Mouse (Mus musculus): ENCODE measurements at regions not wholly inside any gene's neighbourhood (a gene's known extent, or its start where the extent isn't known, plus 50 kb on each side); places are given as distances from the start of the nearest gene placed in this dataset.

DNA sequence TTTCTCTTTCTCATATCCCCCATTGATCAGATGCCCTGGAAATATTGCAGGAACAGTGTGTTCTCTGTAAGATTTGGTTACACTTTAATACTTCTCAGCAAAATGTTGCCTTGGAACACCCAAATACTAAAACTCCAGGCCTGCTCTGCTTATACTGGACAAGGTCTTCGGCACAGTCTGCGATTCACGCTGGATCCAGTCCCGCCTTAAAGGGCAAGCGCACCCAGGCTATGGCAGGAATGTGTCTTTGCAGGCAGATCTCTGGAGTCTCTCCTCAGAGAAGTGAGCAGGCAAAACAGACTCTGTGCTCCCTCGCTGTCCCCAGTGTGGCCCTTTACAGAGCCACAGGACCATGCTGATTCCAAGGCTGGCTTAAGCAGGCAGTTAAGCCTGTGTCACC, 246.2 kb upstream of the Runx1 start:
- Histone ChIP-seq H3K36me3 (ENCODE audit: insufficient read depth, low read length) (no peaks in the 10 kb centered on the region), H3K4me1 (replicated peaks; ENCODE audit: low read depth, low read length) (no peaks in the 10 kb centered on the region), H3K27me3 (ENCODE audit: insufficient read depth, low read length) (peaks cover 6% of the 10 kb centered on the region), H3K9me3 (ENCODE audit: low read length) (peaks cover 11% of the 10 kb centered on the region), H3K4me3 (replicated peaks; ENCODE audit: low read length) (no peak overlapping the region)
- TF ChIP-seq NANOG (IDR thresholded peaks at IDR 0.05; ENCODE audit: borderline replicate concordance, low read length) (no peak), CTCF (conservative IDR thresholded peaks at IDR 0.05; ENCODE audit: low read length) (no peak), POU5F1 (IDR thresholded peaks at IDR 0.05; ENCODE audit: borderline replicate concordance, low read length) (no peak)

DNA sequence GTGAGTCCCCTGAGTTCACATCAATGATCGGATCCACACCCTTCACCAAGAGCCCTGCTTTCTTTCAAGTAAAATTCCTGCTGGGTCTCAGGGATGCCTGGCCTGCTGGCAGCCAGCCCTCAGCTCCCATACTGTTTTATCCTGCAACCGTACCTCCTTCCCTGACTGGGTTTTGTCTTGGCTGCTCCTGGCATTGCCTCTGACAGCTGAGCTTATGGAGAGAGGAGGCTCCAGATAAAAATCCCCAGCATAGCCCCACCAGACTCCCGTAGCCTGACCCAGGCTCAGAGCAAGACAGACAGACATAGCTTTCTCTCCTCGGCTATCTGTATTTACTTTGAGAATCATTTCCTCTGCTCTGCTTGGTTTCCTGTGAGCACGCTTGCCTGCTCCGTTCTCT, 245.8 kb upstream of the Runx1 start:
- no peak overlapping the region for H3K4me3 ChIP-seq (replicated peaks; ENCODE audit: low read length)

DNA sequence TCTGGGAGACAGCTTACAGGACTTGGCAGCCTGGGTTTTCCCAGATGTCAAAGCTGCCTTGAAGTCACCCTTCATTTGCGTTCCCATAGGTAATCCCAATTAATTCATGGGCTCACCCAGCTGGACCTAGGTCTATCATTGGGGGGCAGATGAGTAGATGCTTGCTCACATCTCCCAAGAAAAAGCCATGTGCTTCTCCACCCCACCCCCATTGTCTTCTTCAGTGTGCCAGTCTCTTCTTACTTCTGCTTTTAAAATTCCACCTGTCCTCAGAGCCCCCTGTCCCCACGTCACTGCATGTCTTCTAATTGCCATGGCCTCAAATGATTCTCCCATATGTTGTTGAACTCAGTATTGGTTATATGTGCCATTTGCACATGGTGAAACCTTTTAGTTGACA, 240.9 kb upstream of the Runx1 start:
- Histone ChIP-seq H3K27me3 (ENCODE audit: insufficient read depth, low read length) (no peaks in the 10 kb centered on the region), H3K9me3 (ENCODE audit: low read length) (no peaks in the 10 kb centered on the region), H3K4me1 (replicated peaks; ENCODE audit: low read depth, low read length) (no peaks in the 10 kb centered on the region), H3K36me3 (ENCODE audit: insufficient read depth, low read length) (no peaks in the 10 kb centered on the region), H3K4me3 (replicated peaks; ENCODE audit: low read length) (no peak overlapping the region)
- TF ChIP-seq NANOG (IDR thresholded peaks at IDR 0.05; ENCODE audit: borderline replicate concordance, low read length) (no peak), CTCF (conservative IDR thresholded peaks at IDR 0.05; ENCODE audit: low read length) (no peak), POU5F1 (IDR thresholded peaks at IDR 0.05; ENCODE audit: borderline replicate concordance, low read length) (no peak)

More for the DNA sequence above, 245.8 kb upstream of the Runx1 start:
- H3K4me1 ChIP-seq (replicated peaks; ENCODE audit: low read depth, low read length), result no peaks in the 10 kb centered on the region
- H3K36me3 ChIP-seq (ENCODE audit: insufficient read depth, low read length), result no peaks in the 10 kb centered on the region
- TF ChIP-seq NANOG (IDR thresholded peaks at IDR 0.05; ENCODE audit: borderline replicate concordance, low read length), result no peak
- no peak for TF ChIP-seq POU5F1 (IDR thresholded peaks at IDR 0.05; ENCODE audit: borderline replicate concordance, low read length)
- no peak for TF ChIP-seq CTCF (conservative IDR thresholded peaks at IDR 0.05; ENCODE audit: low read length)
- peaks cover 11% of the 10 kb centered on the region for H3K9me3 ChIP-seq (ENCODE audit: low read length)
- peaks cover 6% of the 10 kb centered on the region for H3K27me3 ChIP-seq (ENCODE audit: insufficient read depth, low read length)

DNA sequence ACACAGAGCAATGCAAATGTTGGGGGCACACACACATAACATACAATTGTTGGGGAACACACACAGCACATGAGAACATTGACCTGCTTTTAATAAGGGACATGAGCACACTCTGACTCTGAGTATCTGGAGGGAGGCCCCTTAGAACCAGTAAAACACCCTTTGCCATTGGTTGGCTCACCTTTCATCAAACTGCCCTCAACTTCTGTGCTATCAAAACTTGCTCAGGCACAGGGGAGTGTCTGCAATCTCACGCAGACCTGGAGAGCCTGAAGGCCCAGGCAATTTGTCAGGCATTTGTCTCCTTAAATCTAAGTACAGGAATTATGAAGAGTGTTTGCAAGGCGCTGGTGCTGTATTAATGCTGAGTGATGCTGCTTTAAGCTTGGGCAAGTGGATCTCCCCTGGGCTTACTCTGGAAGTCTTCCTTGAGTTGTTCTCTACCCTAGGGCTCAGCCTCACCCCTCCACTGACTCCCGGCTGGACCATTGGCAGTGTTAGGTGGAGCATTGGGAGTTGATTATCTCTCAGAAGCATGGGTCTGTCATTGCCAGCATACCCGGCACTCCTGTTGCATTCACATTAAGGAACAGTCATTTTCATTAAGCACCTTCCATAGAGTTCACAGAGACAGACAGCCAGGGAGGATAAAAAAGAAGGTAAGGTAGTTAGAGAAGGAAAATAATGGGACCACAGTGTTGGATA, 235.7 kb upstream of the Runx1 start:
- H3K4me3 ChIP-seq (replicated peaks; ENCODE audit: low read length), result no peak overlapping the region
- H3K9me3 ChIP-seq (ENCODE audit: low read length), result no peaks in the 10 kb centered on the region
- H3K36me3 ChIP-seq (ENCODE audit: insufficient read depth, low read length), result no peaks in the 10 kb centered on the region
- no peaks in the 10 kb centered on the region for H3K4me1 ChIP-seq (replicated peaks; ENCODE audit: low read depth, low read length)
- no peaks in the 10 kb centered on the region for H3K27me3 ChIP-seq (ENCODE audit: insufficient read depth, low read length)
- TF ChIP-seq POU5F1 (IDR thresholded peaks at IDR 0.05; ENCODE audit: borderline replicate concordance, low read length) (no peak), NANOG (IDR thresholded peaks at IDR 0.05; ENCODE audit: borderline replicate concordance, low read length) (no peak), CTCF (conservative IDR thresholded peaks at IDR 0.05; ENCODE audit: low read length) (no peak)

DNA sequence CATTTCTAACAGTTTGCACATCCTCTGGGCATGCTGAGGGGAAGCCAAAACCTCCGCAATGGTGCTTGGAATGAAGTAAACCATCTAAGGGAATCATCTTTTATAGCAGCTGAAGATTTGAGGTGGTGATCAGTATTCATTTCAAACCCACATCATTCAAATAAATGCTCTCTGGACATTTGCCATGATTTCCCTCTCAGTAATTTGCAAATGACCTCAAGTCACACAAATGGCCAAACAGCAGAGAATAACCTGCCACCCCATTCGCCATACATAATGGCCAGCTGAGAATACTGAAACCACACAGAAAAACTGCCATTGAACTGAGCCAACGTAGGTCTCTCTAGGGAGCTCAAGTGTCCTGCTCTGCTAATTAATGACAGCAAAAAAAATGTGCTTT, 230.3 kb upstream of the Runx1 start:
- Histone ChIP-seq H3K4me1 (replicated peaks; ENCODE audit: low read depth, low read length) (no peaks in the 10 kb centered on the region), H3K9me3 (ENCODE audit: low read length) (no peaks in the 10 kb centered on the region), H3K36me3 (ENCODE audit: insufficient read depth, low read length) (no peaks in the 10 kb centered on the region), H3K27me3 (ENCODE audit: insufficient read depth, low read length) (no peaks in the 10 kb centered on the region), H3K4me3 (replicated peaks; ENCODE audit: low read length) (no peak overlapping the region)
- TF ChIP-seq POU5F1 (IDR thresholded peaks at IDR 0.05; ENCODE audit: borderline replicate concordance, low read length), result no peak
- TF ChIP-seq CTCF (conservative IDR thresholded peaks at IDR 0.05; ENCODE audit: low read length), result no peak
- TF ChIP-seq NANOG (IDR thresholded peaks at IDR 0.05; ENCODE audit: borderline replicate concordance, low read length), result no peak

DNA sequence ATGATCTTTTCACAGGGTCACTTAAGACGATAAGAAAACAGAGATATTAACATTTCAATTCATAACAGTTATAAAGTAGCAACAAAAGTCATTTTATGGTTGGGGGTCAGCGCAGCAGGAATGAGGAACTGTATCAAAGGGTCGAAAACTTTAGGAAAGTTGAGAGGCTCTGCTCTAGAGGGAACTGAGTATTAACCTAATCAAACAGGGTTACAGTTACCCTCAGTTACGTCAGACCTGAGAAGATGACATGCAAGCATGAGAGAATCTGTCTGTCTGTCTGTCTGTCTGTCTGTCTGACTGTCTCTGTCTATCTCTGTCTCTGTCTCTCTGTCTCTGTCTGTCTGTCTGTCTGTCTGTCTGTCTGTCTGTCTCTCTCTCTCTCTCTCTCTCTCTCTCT, 229.6 kb upstream of the Runx1 start:
- TF ChIP-seq NANOG (IDR thresholded peaks at IDR 0.05; ENCODE audit: borderline replicate concordance, low read length) (no peak), POU5F1 (IDR thresholded peaks at IDR 0.05; ENCODE audit: borderline replicate concordance, low read length) (no peak), CTCF (conservative IDR thresholded peaks at IDR 0.05; ENCODE audit: low read length) (no peak)
- H3K4me1 ChIP-seq (replicated peaks; ENCODE audit: low read depth, low read length), result no peaks in the 10 kb centered on the region
- no peaks in the 10 kb centered on the region for H3K27me3 ChIP-seq (ENCODE audit: insufficient read depth, low read length)
- H3K4me3 ChIP-seq (replicated peaks; ENCODE audit: low read length), result no peak overlapping the region
- no peaks in the 10 kb centered on the region for H3K9me3 ChIP-seq (ENCODE audit: low read length)
- no peaks in the 10 kb centered on the region for H3K36me3 ChIP-seq (ENCODE audit: insufficient read depth, low read length)

DNA sequence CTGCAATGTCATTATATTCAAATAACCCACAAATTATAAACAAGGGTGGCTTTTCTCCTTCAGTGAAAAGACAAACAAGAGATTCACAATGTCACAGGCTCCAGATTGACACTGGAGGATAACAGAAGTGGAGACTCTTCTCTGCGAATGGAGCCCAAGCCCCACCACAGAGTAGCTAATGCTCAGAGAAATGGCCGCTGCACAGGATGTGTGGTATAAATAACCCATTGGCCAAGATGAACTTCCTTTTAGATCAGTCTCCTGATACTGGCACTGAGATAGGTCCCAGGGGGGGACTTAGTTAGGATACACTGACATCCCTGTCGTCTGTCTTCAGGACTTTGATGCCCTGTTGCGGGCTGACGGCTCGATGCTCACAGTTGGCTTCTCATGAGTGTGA, 225.3 kb upstream of the Runx1 start:
- no peaks in the 10 kb centered on the region for H3K27me3 ChIP-seq (ENCODE audit: insufficient read depth, low read length)
- TF ChIP-seq POU5F1 (IDR thresholded peaks at IDR 0.05; ENCODE audit: borderline replicate concordance, low read length) (no peak), NANOG (IDR thresholded peaks at IDR 0.05; ENCODE audit: borderline replicate concordance, low read length) (no peak), CTCF (conservative IDR thresholded peaks at IDR 0.05; ENCODE audit: low read length) (no peak)

DNA sequence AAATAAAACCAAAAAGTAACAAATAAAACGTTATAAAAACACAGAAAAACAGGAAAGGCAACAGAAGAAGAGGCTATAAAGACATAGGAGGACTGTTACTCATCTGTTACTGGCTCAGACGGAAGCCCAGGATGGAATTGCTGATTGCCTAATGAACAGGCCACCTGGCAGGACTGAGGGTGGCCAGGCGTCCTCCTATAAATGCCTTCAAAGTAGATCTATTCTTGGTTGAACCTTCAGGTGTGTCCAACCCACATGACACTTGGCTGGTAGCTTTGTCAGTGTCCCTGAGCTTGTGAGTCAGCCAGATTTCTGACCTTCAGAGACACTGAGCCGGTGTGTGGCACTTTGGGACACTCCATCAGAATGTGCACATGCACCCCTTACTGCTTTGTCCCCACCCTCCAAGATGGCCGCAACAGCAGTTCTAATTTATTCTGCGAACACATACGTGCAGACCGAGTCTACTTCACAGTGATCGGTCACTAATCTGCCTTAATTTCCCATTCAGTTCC, 222.5 kb upstream of the Runx1 start:
- H3K4me1 ChIP-seq (replicated peaks; ENCODE audit: low read depth, low read length), result peaks cover 12% of the 10 kb centered on the region; the same call in 1 of the 2 replicates
- no peak overlapping the region for H3K4me3 ChIP-seq (replicated peaks; ENCODE audit: low read length)
- no peaks in the 10 kb centered on the region for H3K27me3 ChIP-seq (ENCODE audit: insufficient read depth, low read length)
- no peaks in the 10 kb centered on the region for H3K9me3 ChIP-seq (ENCODE audit: low read length)
- TF ChIP-seq NANOG (IDR thresholded peaks at IDR 0.05; ENCODE audit: borderline replicate concordance, low read length), result no peak
- no peak for TF ChIP-seq POU5F1 (IDR thresholded peaks at IDR 0.05; ENCODE audit: borderline replicate concordance, low read length)
- no peak for TF ChIP-seq CTCF (conservative IDR thresholded peaks at IDR 0.05; ENCODE audit: low read length)
- H3K36me3 ChIP-seq (ENCODE audit: insufficient read depth, low read length), result no peaks in the 10 kb centered on the region

More for the DNA sequence above, 225.3 kb upstream of the Runx1 start:
- Histone ChIP-seq H3K36me3 (ENCODE audit: insufficient read depth, low read length) (no peaks in the 10 kb centered on the region), H3K9me3 (ENCODE audit: low read length) (no peaks in the 10 kb centered on the region), H3K4me1 (replicated peaks; ENCODE audit: low read depth, low read length) (peaks cover 12% of the 10 kb centered on the region; the same call in 1 of the 2 replicates), H3K4me3 (replicated peaks; ENCODE audit: low read length) (no peak overlapping the region)

Measured in E14TG2a.4 (cell line).